Mouse (Mus musculus) embryo, embryonic 11.5 days (tissue): Measurements from ENCODE around the gene Hoxc13.

Experiments
- DNase-seq: peaks from one replicate; pipeline ENCODE4 v3.0.0-alpha.2; 2012; ENCODE audit warnings: low read depth, low spot score

Gene Hoxc13

DNA sequence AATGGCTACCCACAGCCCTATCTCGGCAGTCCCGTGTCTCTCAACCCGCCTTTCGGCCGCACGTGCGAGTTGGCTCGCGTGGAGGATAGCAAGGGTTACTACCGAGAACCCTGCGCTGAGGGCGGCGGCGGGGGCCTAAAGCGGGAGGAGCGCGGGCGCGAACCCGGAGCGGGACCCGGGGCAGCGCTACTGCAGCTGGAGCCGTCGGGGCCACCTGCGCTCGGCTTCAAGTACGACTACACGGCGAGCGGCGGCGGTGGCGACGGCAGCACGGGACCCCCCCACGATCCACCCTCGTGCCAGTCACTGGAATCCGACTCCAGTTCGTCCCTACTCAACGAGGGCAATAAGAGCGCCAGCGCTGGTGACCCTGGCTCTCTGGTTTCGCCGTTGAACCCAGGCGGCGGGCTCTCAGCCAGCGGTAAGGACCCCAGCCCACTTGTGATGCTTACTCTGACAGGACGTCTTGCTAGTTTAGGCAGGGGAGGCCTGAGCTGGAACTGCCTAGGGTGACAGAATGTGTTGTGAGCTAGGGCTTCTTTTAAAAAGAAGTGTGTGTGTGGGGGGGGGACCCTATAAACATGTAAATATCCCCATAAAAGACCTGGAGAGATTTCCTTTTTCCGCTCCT lies 16.2 kb downstream of the Hoxc13 start:
- DNase-seq = no peak

DNA sequence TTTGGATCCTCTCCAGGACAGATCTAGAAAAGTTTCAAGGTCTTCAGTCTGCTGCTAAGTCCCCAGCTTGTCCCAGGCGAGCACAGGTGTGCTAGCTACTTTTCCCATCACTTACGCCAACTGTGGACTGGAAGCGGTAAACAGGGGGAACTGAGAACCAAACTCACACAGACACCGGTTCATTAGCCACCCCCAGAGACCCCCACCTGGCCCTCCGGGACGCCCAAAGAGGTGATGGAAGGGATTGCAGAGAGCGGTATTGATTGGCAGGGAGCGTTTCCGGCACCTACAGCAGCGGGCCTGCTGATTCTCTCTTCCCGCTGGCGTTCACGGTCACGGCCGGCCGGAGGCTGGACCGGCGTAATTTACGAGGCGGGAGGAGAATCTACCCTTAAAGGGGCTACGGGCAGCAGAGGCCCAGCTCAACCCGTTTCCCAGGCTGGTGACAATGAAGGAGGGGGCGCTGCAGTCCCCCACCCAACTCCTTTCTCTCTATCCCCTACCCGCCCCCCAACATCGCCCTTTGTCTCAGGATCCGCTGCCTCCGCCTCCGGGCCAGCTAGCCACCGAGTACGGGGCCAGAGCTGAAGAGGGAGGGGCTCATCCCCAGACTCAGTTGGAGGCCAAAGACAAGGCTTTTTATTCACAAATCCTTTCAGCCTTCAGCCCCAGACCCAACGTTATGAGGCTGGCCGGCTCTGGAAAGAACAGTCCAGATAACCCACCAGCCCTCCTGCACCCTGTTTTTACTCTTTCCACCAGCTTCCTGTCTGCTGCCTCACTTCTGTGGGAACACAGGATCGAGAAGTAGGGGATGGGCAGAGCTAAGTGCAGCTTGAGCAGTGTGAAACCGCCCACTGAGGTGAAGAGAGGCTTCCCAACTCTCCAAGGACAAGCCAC lies 18.6 kb downstream of the Hoxc13 start:
- DNase-seq = no peak

DNA sequence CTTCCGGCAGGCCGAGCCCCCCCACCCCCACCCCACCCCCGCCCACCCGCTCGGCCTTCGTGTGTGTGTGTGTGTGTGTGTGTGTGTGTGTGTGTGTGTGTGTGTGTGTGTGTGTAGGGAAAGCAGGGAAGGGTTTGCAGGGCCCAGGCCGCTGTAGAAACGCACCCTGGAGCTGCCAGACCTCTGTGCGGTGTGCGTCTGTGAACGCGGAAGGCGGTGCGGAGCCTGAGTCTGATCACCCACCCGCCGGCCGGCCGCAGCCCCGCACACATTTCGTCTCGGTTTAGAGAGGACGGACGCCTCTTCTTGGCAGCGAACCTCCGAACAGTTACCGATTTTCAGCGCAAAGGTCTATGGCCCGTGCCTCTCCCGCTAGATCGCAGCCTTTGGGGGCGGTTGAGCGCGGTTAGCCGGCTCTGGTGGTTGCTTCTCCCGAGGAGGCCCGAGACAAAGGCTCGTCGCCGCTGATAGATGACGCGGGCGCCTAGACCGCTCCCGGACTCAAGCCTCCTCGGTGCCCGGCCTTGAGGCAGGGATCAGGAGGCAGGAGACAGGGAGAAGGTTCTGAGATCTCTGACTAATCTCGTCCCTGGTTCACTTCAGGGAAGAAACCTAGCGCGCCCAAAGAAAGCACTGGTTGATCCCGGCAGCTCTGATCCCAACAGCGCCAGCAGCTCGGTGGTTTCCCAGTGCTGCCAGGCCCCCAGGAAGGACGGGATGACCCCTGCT lies 22.0 kb downstream of the Hoxc13 start:
- no peak for DNase-seq

DNA sequence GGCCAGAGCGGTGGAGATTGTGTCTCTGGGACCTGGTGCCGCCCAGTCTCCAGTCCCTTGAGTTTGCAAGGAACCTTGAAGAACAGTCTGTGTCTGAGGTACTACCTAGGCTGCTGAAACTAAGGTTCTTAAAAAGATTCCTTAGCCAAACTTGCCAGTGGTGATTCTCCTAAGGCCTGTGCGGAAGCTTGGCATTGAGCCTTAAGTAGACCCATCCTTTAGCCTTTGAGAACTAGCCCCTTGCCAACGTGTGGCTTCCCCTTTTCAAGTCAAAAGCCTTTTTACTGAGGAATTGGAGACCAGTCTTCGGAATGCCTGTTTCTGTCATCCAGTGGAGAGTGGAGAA lies 22.5 kb downstream of the Hoxc13 start:
- no peak for DNase-seq

DNA sequence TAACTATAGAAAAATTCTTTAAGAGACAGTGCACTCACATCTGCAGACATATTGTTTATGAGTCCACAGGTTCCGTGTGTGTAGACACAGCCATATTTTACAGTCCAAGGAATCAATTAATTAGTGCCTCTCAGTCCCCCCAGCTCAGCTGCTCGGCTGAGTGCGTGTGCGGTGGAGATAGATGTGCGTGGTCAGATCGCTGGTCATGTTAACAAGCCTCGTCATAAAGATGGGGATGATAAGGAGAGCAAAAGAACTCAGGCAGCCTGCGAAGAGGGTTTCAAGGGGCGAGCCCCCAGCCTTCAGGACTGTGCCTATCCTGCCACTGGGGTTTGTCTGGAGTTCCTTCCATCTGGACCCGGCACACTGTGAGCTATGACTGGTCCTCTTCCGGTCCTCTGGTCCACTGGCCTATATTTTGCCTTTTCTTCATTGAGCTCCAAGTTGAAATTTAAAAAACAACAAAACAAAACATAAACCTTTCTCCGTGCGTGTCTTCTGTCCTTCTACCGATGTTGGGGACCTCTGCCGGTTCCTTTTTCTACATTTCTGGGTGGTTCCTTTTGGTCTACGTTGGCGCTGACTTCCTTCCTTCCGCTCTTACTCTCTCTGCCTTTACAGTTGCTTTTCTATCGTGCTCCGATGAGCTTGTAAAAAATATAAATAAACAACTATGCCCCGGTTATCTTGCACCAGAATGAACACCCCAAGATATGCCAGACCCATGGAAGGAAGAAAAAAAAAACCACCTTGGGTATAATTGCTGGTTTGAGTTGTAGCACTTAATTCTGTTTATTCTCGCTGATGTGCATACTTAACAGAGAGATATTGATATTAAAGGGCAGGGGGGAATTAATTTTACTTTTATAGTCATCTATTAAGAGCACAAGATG lies 24.5 kb downstream of the Hoxc13 start:
- no peak for DNase-seq

- no peak for DNase-seq
Measured at GRCm38 (mm10) chr15:102947276-102947675, 26.4 kb downstream of the Hoxc13 start.

- DNase-seq = no peak
Measured at GRCm38 (mm10) chr15:102948842-102949241, 27.9 kb downstream of the Hoxc13 start.

- no peak for DNase-seq
Measured at GRCm38 (mm10) chr15:102949696-102950095, 28.8 kb downstream of the Hoxc13 start.

DNA sequence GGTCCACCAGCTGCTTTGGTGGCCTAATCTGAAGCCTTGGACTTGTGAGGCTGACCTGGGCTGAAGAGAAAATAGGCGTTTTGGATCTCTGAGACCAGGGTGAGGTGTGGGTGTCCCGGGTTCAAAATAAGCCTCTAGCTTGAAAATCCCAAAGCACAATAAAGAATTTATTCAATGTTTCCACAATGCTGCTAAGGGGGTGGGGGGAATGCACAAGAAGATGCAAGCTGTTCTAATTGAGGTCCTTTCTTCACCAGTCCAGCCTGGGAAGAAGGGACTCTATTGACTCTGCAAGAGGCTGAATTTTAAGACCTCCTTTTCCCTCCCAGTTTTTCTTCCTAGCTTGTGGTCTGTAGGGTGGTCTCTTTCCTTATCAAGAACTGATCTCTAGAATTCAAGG lies 30.0 kb downstream of the Hoxc13 start:
- DNase-seq = no peak

- no peak for DNase-seq
Measured at GRCm38 (mm10) chr15:102953561-102953960, 32.7 kb downstream of the Hoxc13 start.

GRCm38 (mm10) chr15:102954192-102955006 lies 33.5 kb downstream of the Hoxc13 start, which contains the start of gene Hoxc11:
Gene Hoxc11, plus strand, starts transcription at chr15:102954427.
- no peak for DNase-seq

DNA sequence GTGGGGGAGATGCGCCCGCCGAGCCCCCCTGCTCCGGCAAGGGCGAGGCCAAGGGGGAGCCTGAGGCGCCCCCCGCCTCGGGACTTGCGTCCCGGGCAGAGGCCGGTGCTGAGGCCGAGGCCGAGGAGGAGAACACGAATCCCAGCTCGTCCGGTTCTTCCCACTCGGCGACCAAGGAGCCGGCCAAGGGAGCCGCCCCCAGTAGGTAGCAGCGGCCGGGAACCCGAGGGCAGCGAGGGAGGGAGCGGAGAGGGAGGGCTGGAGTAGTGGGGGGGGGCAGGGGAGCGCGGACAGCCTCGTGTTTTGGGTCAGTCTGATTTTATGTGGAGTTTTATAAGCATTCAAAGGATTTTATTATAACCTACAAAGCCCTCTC lies 34.1 kb downstream of the Hoxc13 start:
- DNase-seq = no peak

DNA sequence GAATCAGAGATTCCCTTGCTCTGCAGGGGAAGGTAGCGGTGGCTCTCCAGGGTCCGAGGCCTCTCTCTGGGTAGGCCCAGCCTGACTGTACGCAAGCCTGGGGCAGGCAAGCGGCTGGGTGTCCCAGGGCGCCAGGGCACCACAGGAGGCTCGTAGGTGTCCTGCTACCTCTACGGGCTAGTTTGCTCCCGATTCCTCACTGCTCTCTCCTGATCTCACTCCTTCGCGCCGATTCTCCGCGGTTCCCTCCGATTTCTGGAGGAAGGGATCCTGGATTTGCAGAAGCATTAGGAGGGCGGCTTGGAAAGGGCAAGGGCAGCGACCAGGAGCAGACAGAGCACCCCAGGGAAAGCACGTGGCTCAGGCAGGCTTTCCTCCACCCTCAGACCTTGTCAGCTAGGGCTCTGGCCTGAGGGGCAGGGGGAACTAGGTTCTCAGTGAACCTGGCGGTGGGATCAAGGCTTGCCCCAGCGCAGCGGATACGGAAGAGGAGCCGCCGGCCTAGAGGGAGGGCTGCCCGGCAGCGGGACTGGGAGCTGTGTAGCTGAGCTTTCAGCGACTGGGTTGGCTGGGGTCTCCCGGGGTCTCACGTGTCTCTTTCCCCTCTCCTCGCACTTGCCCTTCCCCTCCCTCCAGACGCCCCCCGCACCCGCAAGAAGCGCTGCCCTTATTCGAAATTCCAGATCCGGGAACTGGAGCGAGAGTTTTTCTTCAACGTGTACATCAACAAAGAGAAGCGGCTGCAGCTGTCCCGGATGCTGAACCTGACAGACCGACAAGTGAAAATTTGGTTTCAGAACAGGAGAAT lies 35.1 kb downstream of the Hoxc13 start:
- DNase-seq = no peak

DNA sequence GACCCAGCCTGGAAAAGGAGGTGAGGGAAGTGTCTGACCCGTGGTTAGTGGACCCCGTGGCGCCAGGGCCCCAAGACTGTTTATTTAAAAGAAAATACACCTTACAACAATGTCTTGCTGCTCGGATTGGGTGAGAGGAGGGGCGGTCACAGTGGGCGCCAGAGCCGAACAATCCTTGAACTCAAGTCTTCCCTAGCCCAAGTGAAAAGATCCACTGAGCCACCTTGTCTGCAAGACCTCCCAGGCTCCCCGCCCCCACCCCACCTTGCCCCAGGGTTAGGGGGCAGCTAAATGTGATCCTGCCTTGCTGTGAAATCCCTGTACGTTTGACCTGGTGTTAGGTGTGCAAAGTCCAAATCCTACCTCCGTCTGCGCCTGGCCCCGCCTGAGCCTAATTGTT lies 36.0 kb downstream of the Hoxc13 start:
- DNase-seq = no peak

DNA sequence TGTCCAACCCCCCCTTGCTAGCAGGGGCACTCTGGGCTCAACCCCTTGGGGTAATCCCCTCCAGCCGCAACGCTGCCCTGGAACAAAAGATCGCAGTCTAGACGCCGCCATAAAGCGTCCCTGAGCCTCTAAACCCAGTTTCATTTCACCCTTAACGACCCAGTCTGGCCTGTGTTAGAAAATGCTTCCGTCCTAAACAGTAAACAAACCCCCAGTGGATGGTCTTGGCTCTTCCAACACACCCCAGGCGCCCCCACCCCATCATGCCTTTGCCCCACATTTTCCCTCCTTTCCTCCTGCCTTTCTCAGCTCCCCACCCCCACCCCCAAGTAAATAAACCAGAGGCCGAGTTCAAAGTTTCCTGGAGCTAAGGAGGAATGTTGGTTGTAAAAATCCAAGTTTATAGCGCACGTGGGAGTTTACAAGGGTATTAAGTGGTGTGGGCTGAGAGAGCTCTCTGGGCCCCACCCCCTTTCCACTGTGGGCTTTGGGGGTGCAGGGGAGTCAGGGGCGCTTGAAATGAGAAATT lies 38.8 kb downstream of the Hoxc13 start:
- no peak for DNase-seq

DNA sequence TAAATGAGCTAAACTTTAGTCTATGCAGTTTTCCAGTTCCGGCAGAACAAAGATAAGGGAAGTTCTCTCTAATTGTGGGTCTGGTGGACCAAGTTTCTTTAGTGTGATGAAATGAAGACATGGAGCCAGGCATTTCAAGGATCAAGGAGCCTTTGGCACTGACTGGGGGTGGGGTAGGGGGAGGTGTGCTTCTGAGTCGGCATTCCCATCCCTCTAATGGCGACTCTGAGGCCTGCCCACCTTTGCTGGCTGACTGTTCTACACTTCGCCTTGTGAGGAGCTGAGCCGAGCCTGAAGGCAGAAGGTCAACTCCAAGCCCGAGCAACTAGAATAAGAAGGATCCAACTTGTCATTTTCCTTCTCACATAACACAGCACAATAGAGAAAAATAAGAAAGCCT lies 40.8 kb downstream of the Hoxc13 start:
- no peak for DNase-seq

DNA sequence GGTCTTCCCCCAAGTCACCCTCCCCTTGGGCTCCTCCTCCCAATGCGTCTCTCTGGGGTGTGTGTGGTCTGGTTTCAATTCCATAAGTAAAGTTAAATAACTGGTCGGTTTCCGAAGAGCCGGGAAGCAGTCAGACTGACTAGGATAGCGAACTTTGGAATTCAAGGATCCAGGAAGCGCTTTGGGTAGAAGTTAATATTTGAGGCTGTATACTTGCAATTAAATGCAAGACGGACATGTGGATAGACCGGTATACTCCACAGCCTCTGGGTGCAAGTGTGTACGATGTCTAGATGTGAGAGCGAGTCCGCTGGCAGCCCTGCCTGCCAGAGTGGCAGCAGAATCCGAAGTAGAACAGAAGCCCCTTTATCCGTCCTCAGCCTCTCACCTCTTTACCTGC lies 41.6 kb downstream of the Hoxc13 start:
- no peak for DNase-seq

DNA sequence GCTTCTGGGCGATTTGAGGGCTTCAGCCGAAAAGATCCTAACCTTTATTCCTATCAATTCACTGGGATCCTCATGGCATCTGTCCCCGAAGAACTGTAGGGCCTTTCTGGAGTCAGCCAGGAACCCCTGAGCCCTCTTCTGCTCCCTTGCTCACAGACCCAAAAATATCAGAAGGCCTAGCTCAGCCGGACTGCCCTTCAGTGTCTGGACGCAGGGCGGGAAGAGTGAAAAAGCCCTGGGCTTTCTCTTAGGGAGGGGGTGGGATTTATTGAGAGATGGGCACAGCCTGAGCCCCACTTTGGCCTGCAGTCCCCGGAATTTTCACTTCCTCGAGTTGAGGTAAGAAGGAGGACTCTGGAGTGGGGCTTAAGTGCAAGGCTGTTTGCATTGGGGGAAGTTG lies 42.4 kb downstream of the Hoxc13 start:
- DNase-seq = no peak
